ENCODE assay signal across 8 mouse cellular contexts in genomic region chr15:84613536-84614527, GRCm38 (mm10). TPM values are rescaled to one million over a fixed set of nuclear protein-coding genes. Genes with fewer than 3 reads are reported as not detected.
A peak's percentile ranks its signal among the peaks of the same experiment; 100 is the strongest.
DNase-seq lines count a peak whose midpoint lies in the region; ATAC-seq and TF ChIP-seq lines count a peak whose summit lies in the region.

No protein-coding gene starts in this region.

- no peaks in the 10 kb centered on the region for H3K9me3 ChIP-seq in lung, embryonic 14.5 days (ENCODE audit: low read depth, low read length)

- ATAC-seq in frontal cortex, adult (ENCODE audit: low TSS enrichment) = peak; percentile 64
- ATAC-seq in hematopoietic stem cell, adult 5-6 weeks (replicated peaks in 1 of 2; ENCODE audit: insufficient read depth in 1 of 2, low FRiP score in 2 of 2, low TSS enrichment in 1 of 2, low read depth in 1 of 2, poor library complexity in 2 of 2, severe bottlenecking in 2 of 2) = peak; percentile 62 to 73
- ATAC-seq in lung, embryonic 14.5 days (ENCODE audit: insufficient read depth) = peak; percentile 52; the same call in 1 of the 2 replicates

- peak; percentile 28 for DNase-seq in MEL-GATA-1-ER (ENCODE audit: extremely low read depth, low read depth)
- peak; percentile 89 for DNase-seq in cerebellum, adult 8-10 months
- DNase-seq in layer of hippocampus, adult 8-10 months (ENCODE audit: low spot score in 2 of 2) = peak; percentile 85 to 97
- peak; percentile 95 for DNase-seq in lung, embryonic 14.5 days
- peak; percentile 61 to 68 for DNase-seq in thymus, adult 18-20 months

- 48% methylated on average over 17 of the region's 17 CpGs for WGBS in lung, embryonic 14.5 days
- 33% methylated on average over 17 of the region's 17 CpGs for WGBS in olfactory bulb, adult 2 months

- no peak overlapping the region for H3K4me2 ChIP-seq in lung, embryonic 14.5 days

- H3K27ac ChIP-seq in lung, embryonic 14.5 days (ENCODE audit: low read depth) = no peak overlapping the region
- peak overlapping the region; percentile 45 for H3K27ac ChIP-seq in olfactory bulb, adult 2 months (ENCODE audit: insufficient read depth, low read depth, low read length)

- no peak for TF ChIP-seq POLR2A in olfactory bulb, adult 2 months (IDR thresholded peaks at IDR 0.05; ENCODE audit: insufficient read depth, low read depth, low read length)

- H3K36me3 ChIP-seq in lung, embryonic 14.5 days (ENCODE audit: insufficient read depth) = no peaks in the 10 kb centered on the region

- no peak overlapping the region for H3K4me3 ChIP-seq in lung, embryonic 14.5 days (ENCODE audit: low read depth, low read length)
- no peak overlapping the region for H3K4me3 ChIP-seq in olfactory bulb, adult 2 months (ENCODE audit: insufficient read depth, low read depth, low read length)

- TF ChIP-seq CTCF in lung, embryonic 14.5 days (IDR thresholded peaks at IDR 0.05; ENCODE audit: low read depth) = peak; percentile 100
- peak; percentile 79 for TF ChIP-seq CTCF in olfactory bulb, adult 2 months (IDR thresholded peaks at IDR 0.05; ENCODE audit: insufficient read depth, low read depth, low read length)

- H3K27me3 ChIP-seq in lung, embryonic 14.5 days (ENCODE audit: insufficient read depth, low read length) = no peaks in the 10 kb centered on the region

- no peak overlapping the region for H3K9ac ChIP-seq in lung, embryonic 14.5 days

- no peaks in the 10 kb centered on the region for H3K4me1 ChIP-seq in lung, embryonic 14.5 days (ENCODE audit: insufficient read depth)
- peaks cover 51% of the 10 kb centered on the region for H3K4me1 ChIP-seq in olfactory bulb, adult 2 months (ENCODE audit: control insufficient read depth, insufficient read depth, low read length)

RNA-seq across cellular contexts. Expression of gene Prr5, which starts 55.6 kb away (rescaled TPM):
- 7.7 and 10.4 TPM in 2 replicates for total RNA-seq in hematopoietic stem cell, adult 5-6 weeks (2017)
- total RNA-seq in layer of hippocampus, adult 8-10 months (2022) = 10 to 100 TPM; 11.0 to 14.2 (median 13.6) TPM
- polyA plus RNA-seq in lung, embryonic 14.5 days (2014; fragmentation: Nextera tagmentation; extraction: Ambion mirVana) = 24.5 and 27.8 TPM in 2 replicates
- polyA plus RNA-seq in olfactory bulb, adult 2 months (2012; ENCODE audit: insufficient read depth, insufficient read length, low replicate concordance, missing spikeins) = not detected in 2 replicates

RNA-seq across cellular contexts. Expression of gene Rtl6, which starts 56.2 kb away (rescaled TPM):
- total RNA-seq in hematopoietic stem cell, adult 5-6 weeks (2017) = 3.7 and 7.1 TPM in 2 replicates
- total RNA-seq in layer of hippocampus, adult 8-10 months (2022) = 10 to 100 TPM; 48.6 to 55.4 (median 52.2) TPM
- 8.6 and 8.7 TPM in 2 replicates for polyA plus RNA-seq in lung, embryonic 14.5 days (2014; fragmentation: Nextera tagmentation; extraction: Ambion mirVana)
- polyA plus RNA-seq in olfactory bulb, adult 2 months (2012; ENCODE audit: insufficient read depth, insufficient read length, low replicate concordance, missing spikeins) = not detected in 2 replicates

Comparison
In these comparisons a context has a peak if more than half of its experiments do, and no peak if none do; other contexts are left out.
1. DNase-seq: peak in every context shown above with its lines; median percentile 95 in lung, embryonic 14.5 days; 91 in layer of hippocampus, adult 8-10 months; 89 in cerebellum, adult 8-10 months; 64 in thymus, adult 18-20 months; 28 in MEL-GATA-1-ER.